Mouse (Mus musculus) skeletal muscle tissue, postnatal 0 days (tissue): ENCODE data around the gene Grk3. TPM values are rescaled to one million over a fixed set of nuclear protein-coding genes. Genes with fewer than 3 reads are reported as not detected.

Experiments used
- polyA plus RNA-seq: library from polyadenylated mRNA; unstranded; fragments of >200 nt; fragmentation: Nextera tagmentation; extraction: Ambion mirVana; gene quantifications from 2 replicates; pipeline ENCODE4 v1.2.1, GENCODE M21; 2015

The Grk3 gene
- 2.4 and 3.1 TPM in 2 replicates for polyA plus RNA-seq

DNA sequence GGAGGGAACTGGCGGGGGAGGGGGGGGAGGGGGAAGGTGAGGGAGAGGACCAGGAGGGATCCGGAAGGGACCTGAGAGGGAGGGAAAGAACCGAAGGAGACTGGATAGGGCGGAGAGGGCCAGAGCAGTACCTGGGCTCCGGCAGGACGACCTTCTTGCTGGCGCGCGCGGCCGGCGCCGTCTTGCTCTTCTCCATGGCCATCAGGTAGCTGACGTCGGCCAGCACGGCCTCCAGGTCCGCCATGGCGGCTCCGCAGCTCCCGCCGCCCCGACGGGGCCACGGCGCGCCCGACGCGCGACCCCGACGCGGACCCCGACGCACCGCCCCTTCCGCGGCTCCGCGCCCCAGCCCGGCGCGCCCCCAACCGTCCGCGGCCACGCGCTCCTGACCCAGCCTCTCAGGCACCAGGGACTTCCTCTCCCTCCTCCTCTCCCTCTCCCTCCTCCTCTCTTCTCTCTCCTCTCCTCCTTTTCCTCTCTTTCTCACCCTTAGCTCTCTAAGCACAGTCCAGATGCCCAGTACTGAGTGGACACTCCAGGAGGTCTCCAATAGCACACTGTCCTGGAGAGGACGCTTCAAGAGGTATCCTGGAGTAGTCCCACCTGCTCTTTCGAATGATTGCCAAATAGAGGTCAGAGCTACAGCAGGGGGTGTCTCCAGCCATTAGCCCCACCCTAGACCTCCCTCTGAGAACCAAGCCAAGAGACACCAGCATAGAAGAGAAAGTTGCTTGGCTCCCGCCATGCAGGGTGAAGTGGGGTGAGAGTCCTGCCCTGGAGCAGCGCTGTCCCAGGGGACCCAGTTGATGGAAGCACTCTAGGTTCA, at the start of gene Grk3:
Gene Grk3, minus strand, starts transcription at position 556 of the 826 bp plus-strand sequence.

DNA sequence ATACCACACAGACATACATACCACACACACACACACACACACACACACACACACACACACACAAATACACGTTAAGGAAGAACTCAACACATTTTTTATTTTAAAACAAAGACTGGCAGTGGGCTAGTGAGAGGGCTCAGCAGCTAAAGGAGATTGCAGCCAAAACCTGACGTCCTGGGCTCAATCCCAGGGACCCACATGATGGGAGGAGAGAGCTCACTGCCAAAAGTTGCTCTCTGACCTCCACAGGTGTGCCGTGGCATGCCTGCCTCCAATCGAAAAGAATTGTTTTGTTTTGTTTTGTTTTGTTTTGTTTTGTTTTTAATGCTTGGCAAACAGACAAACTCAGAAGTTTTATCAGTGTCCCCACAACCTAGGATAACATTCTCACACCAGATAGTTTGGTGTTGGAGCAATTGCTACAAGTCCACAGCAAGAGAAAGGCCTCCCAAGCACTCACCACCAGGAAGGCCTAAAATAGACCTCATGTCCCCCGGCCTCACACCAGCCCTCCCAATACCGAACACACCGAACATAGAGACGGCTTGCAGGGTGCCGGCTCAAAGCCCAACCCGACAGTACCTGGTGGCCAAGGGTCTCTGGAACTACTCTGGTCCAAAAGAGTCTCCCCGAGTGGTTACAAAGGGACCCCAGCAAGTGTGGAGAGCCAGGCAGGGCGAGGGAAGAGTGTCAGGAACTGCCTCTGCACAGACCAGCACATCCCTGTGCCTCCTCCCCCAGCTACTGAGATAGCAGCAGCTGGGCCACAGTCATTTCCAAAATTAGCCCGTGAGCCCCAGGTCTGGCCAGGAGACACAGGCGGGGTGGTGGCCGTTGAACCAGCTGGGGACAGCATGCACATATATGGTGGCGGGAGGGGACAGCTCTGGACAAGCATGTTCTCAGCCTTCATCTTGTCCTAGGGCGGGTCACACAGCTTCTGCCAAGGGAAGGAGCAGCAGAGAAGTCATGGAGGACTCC, 119.6 kb downstream of the Grk3 start, which contains the start of gene Myo18b:
Gene Myo18b, minus strand, starts transcription at position 689 of the 981 bp plus-strand sequence.

Other genes starting within 250 kb of the Grk3 start
- gene Myo18b, start 119.4 kb downstream of the Grk3 start, polyA plus RNA-seq, result 27.1 and 36.4 TPM in 2 replicates
- not detected in 2 replicates for gene Crybb2, start 54.3 kb upstream of the Grk3 start, polyA plus RNA-seq
- gene Crybb3, start 65.8 kb upstream of the Grk3 start, polyA plus RNA-seq, result 0.63 and 0.88 TPM in 2 replicates
- gene 2900026A02Rik, start 205.4 kb upstream of the Grk3 start, polyA plus RNA-seq, result 16.3 and 18.3 TPM in 2 replicates
- not detected in 2 replicates for gene Tmem211, start 211.1 kb upstream of the Grk3 start, polyA plus RNA-seq